Mouse (Mus musculus): ENCODE results near the gene Rabggtb. TPM values are rescaled to one million over a fixed set of nuclear protein-coding genes. Genes with fewer than 3 reads are reported as not detected.
"Not testable (repeated sequence)": the region's sequence is repeated elsewhere in the genome, so short reads cannot be mapped to it uniquely, and the experiment has no call there.

The Rabggtb gene
- polyA plus RNA-seq, 1 experiment from 2014 or later, result 43.3 TPM

DNA sequence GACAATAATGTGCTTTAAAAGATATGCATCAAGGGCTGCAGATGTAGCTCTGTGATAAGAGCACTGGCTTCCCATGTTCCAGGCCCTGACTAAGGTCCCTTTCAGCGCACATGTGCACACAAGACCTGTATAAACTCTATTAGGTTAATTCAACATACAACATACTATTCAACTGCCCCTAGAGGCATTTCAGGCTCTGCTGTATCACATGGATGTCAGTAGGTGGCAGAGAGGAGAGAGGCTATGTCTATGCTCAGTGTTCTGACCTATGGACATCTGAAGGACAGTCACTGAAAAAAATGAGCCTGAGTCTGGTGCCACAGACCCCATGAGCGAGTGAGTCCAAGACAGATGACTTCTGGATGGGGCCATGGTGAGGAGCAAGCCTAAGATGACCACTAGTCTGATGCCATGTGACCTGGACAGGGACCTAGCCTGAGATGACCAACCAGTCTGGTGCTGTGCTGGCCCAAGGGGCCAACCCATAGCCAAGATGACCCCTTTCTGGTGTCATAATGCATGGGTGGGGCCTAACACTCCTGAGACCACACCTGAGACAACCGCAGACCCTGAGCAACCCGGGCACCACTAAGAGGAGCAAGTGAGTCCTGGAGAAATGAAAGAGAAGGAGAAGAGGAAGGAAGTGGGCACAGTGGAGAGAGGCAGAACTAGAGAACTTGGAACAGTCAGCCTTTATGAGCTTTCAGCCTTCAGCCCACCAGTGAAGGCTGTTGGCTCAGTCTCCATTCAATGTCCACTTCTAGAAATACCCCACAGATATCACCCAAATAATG, 48.0 kb downstream of the Rabggtb start:
- no peak for DNase-seq (ENCODE audit: low spot score)

DNA sequence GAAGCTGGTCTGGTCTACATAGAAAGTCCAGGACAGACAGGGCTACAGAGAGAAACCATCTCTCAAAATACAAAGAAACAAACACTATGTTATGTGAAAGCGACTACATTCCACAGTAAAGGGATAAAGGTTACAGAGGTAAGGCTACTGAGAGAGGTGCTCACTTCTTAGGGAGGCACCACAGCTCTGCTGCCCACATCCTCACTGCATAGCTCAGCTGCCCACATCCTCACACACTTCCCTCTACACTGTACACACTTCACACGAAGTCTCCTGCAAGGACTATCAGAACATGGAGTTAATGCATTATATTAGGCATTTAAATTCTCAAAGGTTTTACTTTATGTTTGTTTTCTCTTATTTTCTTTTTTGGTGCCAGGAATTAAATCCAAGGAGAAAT, 49.0 kb downstream of the Rabggtb start:
- peak; percentile 7 for DNase-seq (ENCODE audit: low spot score)

DNA sequence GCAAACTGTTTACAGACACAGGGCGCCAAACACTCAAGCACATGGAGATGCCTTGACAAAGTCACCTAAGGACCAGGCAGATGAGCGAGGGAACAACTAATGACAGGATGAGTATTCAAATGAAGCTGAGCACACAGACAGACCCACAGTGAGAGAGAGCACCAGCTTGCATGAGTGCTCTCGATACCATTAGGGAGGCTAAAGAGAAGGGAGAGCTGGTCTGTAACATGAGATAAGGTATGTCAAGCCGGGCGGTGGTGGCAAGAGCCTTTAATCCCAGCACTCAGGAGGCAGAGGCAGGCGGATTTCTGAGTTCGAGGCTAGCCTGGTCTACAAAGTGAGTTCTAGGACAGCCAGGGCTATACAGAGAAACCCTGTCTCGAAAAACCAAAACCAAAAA, 52.4 kb downstream of the Rabggtb start:
- not testable (repeated sequence) for DNase-seq (ENCODE audit: low spot score)

DNA sequence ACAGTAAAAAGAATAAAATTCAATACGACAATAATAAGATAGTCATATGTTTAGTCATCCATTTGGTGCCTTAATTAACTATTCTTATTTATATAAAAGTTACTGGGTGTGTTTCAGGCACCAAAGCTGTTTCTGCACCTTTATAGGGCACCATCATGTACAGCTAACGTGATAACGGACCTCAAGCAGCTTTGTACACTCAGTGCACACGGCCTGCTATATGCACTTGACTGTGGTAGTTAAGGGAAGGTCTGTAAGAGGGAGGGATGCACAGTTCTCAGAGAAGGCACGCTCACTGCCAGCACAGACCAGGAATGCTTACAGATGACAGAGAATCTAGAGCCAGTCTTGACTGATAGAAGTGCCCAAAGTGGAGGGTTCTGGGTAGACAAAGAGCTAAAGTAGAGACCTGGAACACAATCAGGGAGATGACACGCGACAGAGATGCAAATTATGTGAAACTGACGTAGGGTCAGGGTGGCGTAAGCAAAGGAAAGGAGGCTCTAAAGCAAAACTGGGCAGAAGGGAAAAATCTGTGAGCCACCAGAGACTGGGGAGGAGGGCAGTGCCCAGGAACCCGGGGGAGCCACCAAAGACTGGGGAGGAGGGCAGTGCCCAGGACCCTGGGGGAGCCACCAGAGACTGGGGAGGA, 54.3 kb downstream of the Rabggtb start:
- DNase-seq (ENCODE audit: low spot score), result no peak

Other genes with a start within 250 kb of the Rabggtb start
- 4.0 and 5.5 TPM in 2 replicates for gene St6galnac3, start 187.8 kb downstream of the Rabggtb start, polyA plus RNA-seq (2015; fragmentation: Nextera tagmentation; extraction: Ambion mirVana)
- not detected in 2 replicates for gene Asb17, start 68.8 kb downstream of the Rabggtb start, polyA plus RNA-seq (2015; fragmentation: Nextera tagmentation; extraction: Ambion mirVana)
- gene Msh4, start 6.9 kb downstream of the Rabggtb start, polyA plus RNA-seq (2015; fragmentation: Nextera tagmentation; extraction: Ambion mirVana), result 0.13 and 0.30 TPM in 2 replicates
- gene Acadm, start 31.6 kb upstream of the Rabggtb start, polyA plus RNA-seq (2015; fragmentation: Nextera tagmentation; extraction: Ambion mirVana), result 69.3 and 70.5 TPM in 2 replicates
- 0.03 and 0.05 TPM in 2 replicates for gene Slc44a5, start 60.4 kb upstream of the Rabggtb start, polyA plus RNA-seq (2015; fragmentation: Nextera tagmentation; extraction: Ambion mirVana)